8 mouse cellular contexts compared by ENCODE assay signal in the genomic region with DNA sequence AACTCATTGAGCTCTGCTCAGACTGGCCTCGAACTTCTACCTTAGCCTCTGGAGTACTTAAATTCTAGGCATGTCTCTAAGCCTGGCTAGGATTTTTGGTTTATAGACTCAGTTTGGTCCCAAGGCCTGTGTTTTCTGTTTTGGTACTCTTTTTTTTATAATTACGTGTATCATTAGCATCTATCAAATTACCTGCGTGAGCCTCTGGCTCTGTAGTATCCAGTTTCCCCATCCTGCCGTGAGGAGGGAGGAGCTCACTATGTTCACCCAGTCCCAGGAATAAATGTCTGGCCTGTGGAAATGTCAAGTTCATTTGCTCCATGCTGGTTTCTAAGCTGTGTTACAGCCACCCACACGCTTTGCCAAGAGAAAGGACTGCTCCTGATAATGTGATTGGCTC. TPM values are rescaled to one million over a fixed set of nuclear protein-coding genes. Genes with fewer than 3 reads are reported as not detected.
DNase-seq lines count a peak whose midpoint lies in the region; ATAC-seq and TF ChIP-seq lines count a peak whose summit lies in the region.

No protein-coding gene starts in this region.

- peak overlapping the region; percentile 18 to 30; a peak in 2 of 4 replicates for H3K4me3 ChIP-seq in ES-E14 (ENCODE audit: insufficient read depth in 1 of 2, low read depth in 1 of 2, low read length in 2 of 2, poor library complexity in 1 of 2, severe bottlenecking in 1 of 2)
- H3K4me3 ChIP-seq in forebrain, embryonic 14.5 days (ENCODE audit: low read depth, low read length) = peak overlapping the region; percentile 19
- H3K4me3 ChIP-seq in liver, embryonic 15.5 days (replicated peaks) = peak overlapping the region; percentile 94

- H3K9ac ChIP-seq in ES-E14 (ENCODE audit: insufficient read depth, low read depth, low read length, poor library complexity, severe bottlenecking) = no peak overlapping the region; the same call in 1 of the 2 replicates
- H3K9ac ChIP-seq in forebrain, embryonic 14.5 days (ENCODE audit: low read length) = peak overlapping the region; percentile 38; the same call in 1 of the 2 replicates
- peak overlapping the region; percentile 24 for H3K9ac ChIP-seq in liver, embryonic 15.5 days

- 39% methylated on average over 5 of the region's 5 CpGs for WGBS in forebrain, embryonic 14.5 days
- WGBS in liver, embryonic 15.5 days (ENCODE audit: insufficient replicate concordance) = 38% methylated on average over 5 of the region's 5 CpGs

- 0 out of 2 replicates have a peak overlapping the region, but pooled peaks have one; percentile 4 for H3K27ac ChIP-seq in ES-E14 (ENCODE audit: insufficient read depth, low read depth, low read length, poor library complexity, severe bottlenecking)
- H3K27ac ChIP-seq in forebrain, embryonic 14.5 days (ENCODE audit: low read depth, low read length) = no peak overlapping the region
- peak overlapping the region; percentile 61; the same call in 1 of the 2 replicates for H3K27ac ChIP-seq in liver, embryonic 15.5 days (replicated peaks)

- no peaks in the 10 kb centered on the region for H3K27me3 ChIP-seq in forebrain, embryonic 14.5 days (replicated peaks; ENCODE audit: control insufficient read depth, insufficient read depth, low read length)
- H3K27me3 ChIP-seq in liver, embryonic 15.5 days = no peaks in the 10 kb centered on the region

- peak; percentile 47 for DNase-seq in gastrocnemius, adult 18-20 months (ENCODE audit: low spot score)
- DNase-seq in gastrocnemius, postnatal 25 days = no peak
- no peak for DNase-seq in ES-E14 (ENCODE audit: low read depth, low spot score)
- DNase-seq in forebrain, embryonic 14.5 days (ENCODE audit: low spot score) = no peak
- DNase-seq in right cerebral cortex, postnatal 4 days = no peak
- DNase-seq in kidney, adult 8-10 months = no peak
- DNase-seq in right cerebral cortex, postnatal 25 days = no peak

- in situ Hi-C loops in ES-E14 (cut with MboI; ENCODE audit: low sequenced_read_pairs in 2 of 2, unreplicated experiment in 2 of 2) = no loop called here

- peak overlapping the region; percentile 69 for H3K4me2 ChIP-seq in forebrain, embryonic 14.5 days (ENCODE audit: low read length)
- H3K4me2 ChIP-seq in liver, embryonic 15.5 days = peak overlapping the region; percentile 91

- H3K4me1 ChIP-seq in ES-E14 (ENCODE audit: control insufficient read depth in 2 of 2, insufficient read depth in 2 of 2, low read length in 2 of 2, poor library complexity in 1 of 2) = peaks cover 21 to 24% of the 10 kb centered on the region in 2 experiments
- peaks cover 44% of the 10 kb centered on the region for H3K4me1 ChIP-seq in forebrain, embryonic 14.5 days (ENCODE audit: control insufficient read depth, insufficient read depth, low read length)
- peaks cover 82% of the 10 kb centered on the region for H3K4me1 ChIP-seq in liver, embryonic 15.5 days (replicated peaks)

- H3K9me3 ChIP-seq in ES-E14 (ENCODE audit: control insufficient read depth, insufficient read depth, low read depth, low read length) = no peaks in the 10 kb centered on the region
- no peaks in the 10 kb centered on the region for H3K9me3 ChIP-seq in forebrain, embryonic 14.5 days (replicated peaks; ENCODE audit: control insufficient read depth, low read length)
- no peaks in the 10 kb centered on the region for H3K9me3 ChIP-seq in liver, embryonic 15.5 days (replicated peaks)

- no peak for ATAC-seq in forebrain, embryonic 14.5 days
- ATAC-seq in liver, embryonic 15.5 days (ENCODE audit: insufficient read depth) = no peak

- no peaks in the 10 kb centered on the region; the same call in 1 of the 2 replicates for H3K36me3 ChIP-seq in ES-E14 (ENCODE audit: control insufficient read depth, insufficient read depth, low read length, poor library complexity, severe bottlenecking)
- H3K36me3 ChIP-seq in forebrain, embryonic 14.5 days (ENCODE audit: control insufficient read depth, insufficient read depth, low read length) = no peaks in the 10 kb centered on the region
- no peaks in the 10 kb centered on the region for H3K36me3 ChIP-seq in liver, embryonic 15.5 days (replicated peaks)

TF ChIP-seq in ES-E14, 5 proteins besides CTCF, POLR2A, EP300 and RAD21:
- TF ChIP-seq CHD2 (IDR thresholded peaks at IDR 0.05; ENCODE audit: low read depth, low read length) (no peak), MAFK (IDR thresholded peaks at IDR 0.05; ENCODE audit: insufficient read depth, low read depth, low read length) (no peak), HCFC1 (IDR thresholded peaks at IDR 0.05; ENCODE audit: borderline replicate concordance, insufficient read depth, low read length) (no peak), ZC3H11A (IDR thresholded peaks at IDR 0.05; ENCODE audit: borderline replicate concordance, low read depth, low read length) (no peak), ZNF384 (IDR thresholded peaks at IDR 0.05; ENCODE audit: low read depth, low read length) (no peak)

RNA-seq across cellular contexts. Expression of a gene that starts 2.1 kb away (rescaled TPM):
- 1 to 10 TPM; 8.8 to 9.7 TPM for total RNA-seq in gastrocnemius, adult 18-20 months (2021)
- total RNA-seq in gastrocnemius, postnatal 25 days (2021) = 1 to 10 TPM; 8.2 to 9.0 TPM
- total RNA-seq in ES-E14 (2012; rRNA removed) = 8.5 and 9.8 TPM in 2 replicates
- polyA plus RNA-seq in forebrain, embryonic 14.5 days (2014; fragmentation: Nextera tagmentation; extraction: Ambion mirVana) = 12.7 and 15.0 TPM in 2 replicates
- 6.0 and 6.6 TPM in 2 replicates for polyA plus RNA-seq in liver, embryonic 15.5 days (2015; fragmentation: Nextera tagmentation; extraction: Ambion mirVana)

RNA-seq across cellular contexts. Expression of a gene that starts 47.9 kb away (rescaled TPM):
- total RNA-seq in gastrocnemius, adult 18-20 months (2021) = 10 to 100 TPM; 36.0 to 65.7 TPM
- total RNA-seq in gastrocnemius, postnatal 25 days (2021) = 10 to 100 TPM; 37.6 to 41.4 TPM
- 5.4 and 6.3 TPM in 2 replicates for total RNA-seq in ES-E14 (2012; rRNA removed)
- 24.0 and 35.5 TPM in 2 replicates for polyA plus RNA-seq in forebrain, embryonic 14.5 days (2014; fragmentation: Nextera tagmentation; extraction: Ambion mirVana)
- polyA plus RNA-seq in liver, embryonic 15.5 days (2015; fragmentation: Nextera tagmentation; extraction: Ambion mirVana) = 9.5 and 11.3 TPM in 2 replicates

Comparison
In these comparisons a context has a peak if more than half of its experiments do, and no peak if none do; other contexts are left out.
1. H3K4me3 ChIP-seq: peak in every context shown above with its lines; median percentile 94 in liver, embryonic 15.5 days; 24 in ES-E14; 19 in forebrain, embryonic 14.5 days.